Mouse (Mus musculus): Measurements from ENCODE around the gene Vwa1. TPM values are rescaled to one million over a fixed set of nuclear protein-coding genes. Genes with fewer than 3 reads are reported as not detected.
"Not testable (repeated sequence)": the region's sequence is repeated elsewhere in the genome, so short reads cannot be mapped to it uniquely, and the experiment has no call there.

Gene Vwa1
- total and polyA plus RNA-seq, 2 experiments from 2014 or later, result 27.8 to 43.3 TPM

DNA sequence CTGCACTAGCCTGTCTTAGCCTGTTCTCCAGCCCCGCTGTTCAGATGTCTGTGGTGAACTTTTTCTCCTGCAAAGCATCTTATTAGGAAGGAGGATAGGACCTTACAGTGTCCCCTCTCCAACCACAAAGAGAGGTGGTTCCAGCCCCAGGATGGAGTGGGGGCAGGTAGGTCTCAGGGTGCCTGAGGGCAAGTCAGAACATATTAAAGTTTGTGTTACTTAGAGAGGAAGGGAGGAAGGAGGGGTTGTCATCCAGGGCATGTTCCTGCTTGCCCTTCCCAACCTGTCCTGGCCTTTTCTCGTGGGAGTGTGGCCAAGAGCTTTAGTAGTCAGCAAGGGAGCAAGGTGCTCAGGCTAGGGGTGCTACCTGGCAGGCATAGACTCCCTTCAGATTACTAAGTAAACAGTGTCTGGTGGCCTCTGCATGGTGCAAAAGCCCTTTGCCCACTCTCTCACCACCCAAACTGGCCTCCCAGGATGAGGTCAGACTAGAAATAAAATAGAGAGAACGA is 16.2 kb upstream of the Vwa1 start:
- H3K36me3 ChIP-seq (ENCODE audit: insufficient read depth, low read length), result no peaks in the 10 kb centered on the region
- TF ChIP-seq CTCF (IDR thresholded peaks at IDR 0.05; ENCODE audit: low read depth), result no peak
- H3K4me2 ChIP-seq (ENCODE audit: low read depth, low read length), result no peak overlapping the region
- 70% methylated on average over 3 of the region's 3 CpGs for WGBS
- DNase-seq (ENCODE audit: low spot score) (no peak), ATAC-seq (no peak)
- H3K4me3 ChIP-seq (ENCODE audit: low read length), result no peak overlapping the region
- no peak overlapping the region for H3K27ac ChIP-seq
- H3K9me3 ChIP-seq (ENCODE audit: low read length), result no peaks in the 10 kb centered on the region
- no peak overlapping the region for H3K9ac ChIP-seq (replicated peaks; ENCODE audit: low read length)
- H3K27me3 ChIP-seq (ENCODE audit: insufficient read depth, low read length), result no peaks in the 10 kb centered on the region
- no peaks in the 10 kb centered on the region for H3K4me1 ChIP-seq (ENCODE audit: insufficient read depth, low read length)

GRCm38 (mm10) chr4:155790021-155790489 is 15.6 kb upstream of the Vwa1 start, which contains the start of gene Ankrd65:
Gene Ankrd65 (plus strand): TSS chr4:155790439.
- H3K27me3 ChIP-seq (ENCODE audit: insufficient read depth, low read length), result no peaks in the 10 kb centered on the region
- no peak for ATAC-seq
- H3K4me2 ChIP-seq (ENCODE audit: low read depth, low read length), result no peak within 1 kb of the TSS
- H3K36me3 ChIP-seq (ENCODE audit: insufficient read depth, low read length), result no peaks in the 10 kb centered on the region
- H3K27ac ChIP-seq, result no peak within 1 kb of the TSS
- 63% methylated on average over 3 of the region's 3 CpGs for WGBS
- H3K9me3 ChIP-seq (ENCODE audit: low read length), result no peaks in the 10 kb centered on the region
- H3K4me3 ChIP-seq (ENCODE audit: low read length), result no peak within 1 kb of the TSS
- DNase-seq (ENCODE audit: low spot score), result no peak
- H3K4me1 ChIP-seq (ENCODE audit: insufficient read depth, low read length), result no peaks in the 10 kb centered on the region; the same call in 1 of the 2 replicates
- H3K9ac ChIP-seq (replicated peaks; ENCODE audit: low read length), result no peak within 1 kb of the TSS
- TF ChIP-seq CTCF (IDR thresholded peaks at IDR 0.05; ENCODE audit: low read depth), result no peak

- H3K4me3 ChIP-seq (ENCODE audit: low read length); H3K9me3 ChIP-seq (ENCODE audit: low read length); H3K4me2 ChIP-seq (ENCODE audit: low read depth, low read length); H3K27ac ChIP-seq; H3K36me3 ChIP-seq (ENCODE audit: insufficient read depth, low read length); DNase-seq (ENCODE audit: low spot score); ATAC-seq; H3K27me3 ChIP-seq (ENCODE audit: insufficient read depth, low read length); H3K4me1 ChIP-seq (ENCODE audit: insufficient read depth, low read length); H3K9ac ChIP-seq (replicated peaks; ENCODE audit: low read length): not testable (repeated sequence)
- 82% methylated on average over 4 of the region's 4 CpGs for WGBS
Observed at GRCm38 (mm10) chr4:155788833-155789232, 14.3 kb upstream of the Vwa1 start.

DNA sequence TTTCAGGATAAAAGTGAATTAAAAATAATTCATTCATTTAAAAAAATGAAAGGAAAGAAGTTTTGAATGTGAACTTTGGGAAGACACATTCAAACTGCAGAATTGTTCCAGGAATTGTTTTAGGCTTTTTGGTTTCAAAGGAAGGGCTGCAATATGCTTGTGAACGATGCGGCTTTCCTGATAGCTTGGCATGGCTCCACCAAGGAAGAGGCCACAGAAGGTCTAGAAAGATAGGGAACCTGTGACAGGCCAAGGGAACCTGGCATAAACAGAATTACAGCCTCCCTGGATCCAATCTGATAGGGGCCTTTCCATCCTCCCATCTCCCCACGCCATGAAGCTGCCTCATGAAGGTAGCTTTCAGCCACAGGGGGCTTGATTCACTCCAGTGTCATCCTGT is 13.8 kb upstream of the Vwa1 start:
- WGBS, result 77% methylated on average over 3 of the region's 3 CpGs
- no peaks in the 10 kb centered on the region for H3K27me3 ChIP-seq (ENCODE audit: insufficient read depth, low read length)
- H3K4me3 ChIP-seq (ENCODE audit: low read length), result no peak overlapping the region
- TF ChIP-seq CTCF (IDR thresholded peaks at IDR 0.05; ENCODE audit: low read depth), result no peak
- H3K27ac ChIP-seq, result no peak overlapping the region
- H3K4me1 ChIP-seq (ENCODE audit: insufficient read depth, low read length), result no peaks in the 10 kb centered on the region; the same call in 1 of the 2 replicates
- no peak overlapping the region for H3K9ac ChIP-seq (replicated peaks; ENCODE audit: low read length)
- DNase-seq (ENCODE audit: low spot score) (no peak), ATAC-seq (no peak)
- H3K36me3 ChIP-seq (ENCODE audit: insufficient read depth, low read length), result no peaks in the 10 kb centered on the region
- no peak overlapping the region for H3K4me2 ChIP-seq (ENCODE audit: low read depth, low read length)
- H3K9me3 ChIP-seq (ENCODE audit: low read length), result no peaks in the 10 kb centered on the region

GRCm38 (mm10) chr4:155785819-155786218 is 11.3 kb upstream of the Vwa1 start, which contains the start of gene Tmem88b:
Gene Tmem88b (minus strand): TSS chr4:155785874.
- H3K27me3 ChIP-seq (ENCODE audit: insufficient read depth, low read length), result no peaks in the 10 kb centered on the region
- DNase-seq (ENCODE audit: low spot score), result no peak
- peak within 1 kb of the TSS; percentile 83 for H3K27ac ChIP-seq
- H3K9me3 ChIP-seq (ENCODE audit: low read length), result no peaks in the 10 kb centered on the region
- peak; percentile 49 for TF ChIP-seq CTCF (IDR thresholded peaks at IDR 0.05; ENCODE audit: low read depth)
- ATAC-seq, result no peak
- H3K4me1 ChIP-seq (ENCODE audit: insufficient read depth, low read length), result no peaks in the 10 kb centered on the region; the same call in 1 of the 2 replicates
- WGBS, result 51% methylated on average over 5 of the region's 5 CpGs
- peak within 1 kb of the TSS; percentile 50 for H3K4me3 ChIP-seq (ENCODE audit: low read length)
- H3K4me2 ChIP-seq (ENCODE audit: low read depth, low read length), result peak within 1 kb of the TSS; percentile 61
- H3K9ac ChIP-seq (replicated peaks; ENCODE audit: low read length), result peak within 1 kb of the TSS; percentile 67
- H3K36me3 ChIP-seq (ENCODE audit: insufficient read depth, low read length), result no peaks in the 10 kb centered on the region

GRCm38 (mm10) chr4:155785246-155785645 is 10.7 kb upstream of the Vwa1 start:
- Histone ChIP-seq H3K36me3 (ENCODE audit: insufficient read depth, low read length) (no peaks in the 10 kb centered on the region), H3K27me3 (ENCODE audit: insufficient read depth, low read length) (no peaks in the 10 kb centered on the region), H3K9me3 (ENCODE audit: low read length) (no peaks in the 10 kb centered on the region), H3K9ac (replicated peaks; ENCODE audit: low read length) (no peak overlapping the region), H3K4me1 (ENCODE audit: insufficient read depth, low read length) (no peaks in the 10 kb centered on the region; the same call in 1 of the 2 replicates), H3K27ac (no peak overlapping the region), H3K4me2 (ENCODE audit: low read depth, low read length) (peak overlapping the region; percentile 23; the same call in 1 of the 2 replicates), H3K4me3 (ENCODE audit: low read length) (no peak overlapping the region)
- DNase-seq (ENCODE audit: low spot score), result no peak
- ATAC-seq, result no peak
- TF ChIP-seq CTCF (IDR thresholded peaks at IDR 0.05; ENCODE audit: low read depth), result no peak
- WGBS, result 85% methylated on average over 7 of the region's 10 CpGs

- Histone ChIP-seq H3K27ac (peak overlapping the region; percentile 83), H3K27me3 (ENCODE audit: insufficient read depth, low read length) (no peaks in the 10 kb centered on the region), H3K9ac (replicated peaks; ENCODE audit: low read length) (peak overlapping the region; percentile 67), H3K9me3 (ENCODE audit: low read length) (no peaks in the 10 kb centered on the region), H3K4me3 (ENCODE audit: low read length) (peak overlapping the region; percentile 50), H3K4me2 (ENCODE audit: low read depth, low read length) (peak overlapping the region; percentile 61), H3K4me1 (ENCODE audit: insufficient read depth, low read length) (no peaks in the 10 kb centered on the region; the same call in 1 of the 2 replicates), H3K36me3 (ENCODE audit: insufficient read depth, low read length) (no peaks in the 10 kb centered on the region)
- peak; percentile 93 for ATAC-seq
- peak; percentile 91 for DNase-seq (ENCODE audit: low spot score)
- WGBS, result 3% methylated on average over 52 of the region's 52 CpGs
- TF ChIP-seq CTCF (IDR thresholded peaks at IDR 0.05; ENCODE audit: low read depth), result peak; percentile 80
Observed at GRCm38 (mm10) chr4:155784081-155784701, 9.7 kb upstream of the Vwa1 start.
